Mouse (Mus musculus): ENCODE results near the gene Ugt1a2.

The Ugt1a2 gene

GRCm38 (mm10) chr1:88233421-88234247 is 33.2 kb downstream of the Ugt1a2 start:
- no peak for DNase-seq (ENCODE audit: inconsistent ontology term)

GRCm38 (mm10) chr1:88234248-88234610 is 33.8 kb downstream of the Ugt1a2 start:
- DNase-seq (ENCODE audit: inconsistent ontology term) = no peak

- no peak for DNase-seq (ENCODE audit: inconsistent ontology term)
These were observed 34.2 kb downstream of the Ugt1a2 start for GRCm38 (mm10) chr1:88234646-88235045.

- no peak for DNase-seq (ENCODE audit: inconsistent ontology term)
These were observed 34.9 kb downstream of the Ugt1a2 start for GRCm38 (mm10) chr1:88235046-88235893.

- DNase-seq (ENCODE audit: inconsistent ontology term) = no peak
These were observed 35.6 kb downstream of the Ugt1a2 start for GRCm38 (mm10) chr1:88235894-88236415.

- DNase-seq (ENCODE audit: inconsistent ontology term) = no peak
These were observed 36.9 kb downstream of the Ugt1a2 start for GRCm38 (mm10) chr1:88237311-88237710.

GRCm38 (mm10) chr1:88238771-88239170 is 38.4 kb downstream of the Ugt1a2 start:
- no peak for DNase-seq (ENCODE audit: inconsistent ontology term)

- DNase-seq (ENCODE audit: inconsistent ontology term) = no peak
These were observed 39.7 kb downstream of the Ugt1a2 start for GRCm38 (mm10) chr1:88240072-88240471.

GRCm38 (mm10) chr1:88240579-88240978 is 40.2 kb downstream of the Ugt1a2 start:
- DNase-seq (ENCODE audit: inconsistent ontology term) = no peak

- no peak for DNase-seq (ENCODE audit: inconsistent ontology term)
These were observed 43.5 kb downstream of the Ugt1a2 start for GRCm38 (mm10) chr1:88243861-88244260.

- DNase-seq (ENCODE audit: inconsistent ontology term) = no peak
These were observed 45.5 kb downstream of the Ugt1a2 start for GRCm38 (mm10) chr1:88245881-88246280.

GRCm38 (mm10) chr1:88246386-88246785 is 46.0 kb downstream of the Ugt1a2 start:
- no peak for DNase-seq (ENCODE audit: inconsistent ontology term)

GRCm38 (mm10) chr1:88247660-88248059 is 47.3 kb downstream of the Ugt1a2 start:
- no peak for DNase-seq (ENCODE audit: inconsistent ontology term)

- DNase-seq (ENCODE audit: inconsistent ontology term) = no peak
These were observed 48.3 kb downstream of the Ugt1a2 start for GRCm38 (mm10) chr1:88248658-88249057.

GRCm38 (mm10) chr1:88249596-88249995 is 49.2 kb downstream of the Ugt1a2 start:
- DNase-seq (ENCODE audit: inconsistent ontology term) = no peak

GRCm38 (mm10) chr1:88250023-88250422 is 49.6 kb downstream of the Ugt1a2 start:
- no peak for DNase-seq (ENCODE audit: inconsistent ontology term)

GRCm38 (mm10) chr1:88253106-88253505 is 52.7 kb downstream of the Ugt1a2 start:
- DNase-seq (ENCODE audit: inconsistent ontology term) = no peak

GRCm38 (mm10) chr1:88253540-88253939 is 53.1 kb downstream of the Ugt1a2 start:
- DNase-seq (ENCODE audit: inconsistent ontology term) = peak; percentile 73

GRCm38 (mm10) chr1:88254793-88255465 is 54.5 kb downstream of the Ugt1a2 start:
- DNase-seq (ENCODE audit: inconsistent ontology term) = no peak

- DNase-seq (ENCODE audit: inconsistent ontology term) = no peak
These were observed 55.1 kb downstream of the Ugt1a2 start for GRCm38 (mm10) chr1:88255466-88255857.

GRCm38 (mm10) chr1:88255989-88256754 is 55.8 kb downstream of the Ugt1a2 start:
- DNase-seq (ENCODE audit: inconsistent ontology term) = no peak

All from Muller cell, postnatal 12 days (primary cell).